13 mouse cellular contexts compared by ENCODE assay signal in the genomic region with DNA sequence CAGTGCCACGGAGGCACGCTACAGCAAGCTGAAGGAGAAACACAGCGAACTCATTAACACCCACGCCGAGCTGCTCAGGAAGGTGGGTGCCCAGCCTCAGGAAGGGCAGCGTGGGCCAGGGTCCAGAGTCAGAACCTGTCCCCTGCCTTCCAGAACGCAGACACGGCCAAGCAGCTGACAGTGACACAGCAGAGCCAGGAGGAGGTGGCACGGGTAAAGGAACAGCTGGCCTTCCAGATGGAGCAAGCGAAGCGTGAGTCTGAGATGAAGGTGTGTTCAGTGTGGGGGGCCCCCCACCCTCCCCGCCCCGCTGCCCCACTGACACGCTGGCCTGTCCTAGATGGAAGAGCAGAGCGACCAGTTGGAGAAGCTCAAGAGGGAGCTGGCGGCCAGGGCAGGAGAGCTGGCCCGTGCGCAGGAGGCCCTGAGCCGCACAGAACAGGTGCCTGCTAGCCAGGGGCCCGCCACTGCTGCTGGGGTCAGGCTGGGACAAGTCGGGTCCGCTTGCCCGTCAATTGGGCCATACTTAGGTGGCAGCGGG. TPM values are rescaled to one million over a fixed set of nuclear protein-coding genes. Genes with fewer than 3 reads are reported as not detected.
DNase-seq lines count a peak whose midpoint lies in the region; ATAC-seq and TF ChIP-seq lines count a peak whose summit lies in the region.
"Had no signal": no experiment of that assay in that cellular context is flagged by ENCODE, and none has a peak within 500 bp of the region (broad histone marks: within the 10 kb centered on the region; RNA-seq: fewer than 3 reads in every experiment).

No protein-coding gene starts in this region.

- no peak for DNase-seq in heart, embryonic 10.5 days (ENCODE audit: low spot score)
- no peak for DNase-seq in heart, adult 9 months (ENCODE audit: low spot score in 2 of 2)
- peak; percentile 61 to 63 for DNase-seq in cerebellum, adult 18-20 months
- DNase-seq in spleen, postnatal 36 days (ENCODE audit: low spot score in 2 of 2): no peak
- no peak for DNase-seq in frontal cortex, postnatal 36 days (ENCODE audit: low spot score in 2 of 2)
- DNase-seq in embryo, embryonic 9.5 days (ENCODE audit: extremely low spot score): no peak
- DNase-seq: lung, adult 18-20 months; thymus, adult 2 months had no signal

- H3K36me3 ChIP-seq in heart, embryonic 10.5 days: no peaks in the 10 kb centered on the region; the same call in 1 of the 2 replicates
- H3K36me3 ChIP-seq in E14TG2a.4 (ENCODE audit: insufficient read depth, low read length): peaks cover 14% of the 10 kb centered on the region
- H3K36me3 ChIP-seq in hindbrain, embryonic 12.5 days: 0 out of 2 replicates have a peak, but pooled peaks cover 3% of the 10 kb centered on the region

- no peak for ATAC-seq in hindbrain, embryonic 12.5 days (ENCODE audit: low FRiP score)
- ATAC-seq: intestine, embryonic 15.5 days had no signal

- H3K9me3 ChIP-seq in heart, embryonic 10.5 days: no peaks in the 10 kb centered on the region
- no peaks in the 10 kb centered on the region for H3K9me3 ChIP-seq in E14TG2a.4 (ENCODE audit: low read length)
- H3K9me3 ChIP-seq in hindbrain, embryonic 12.5 days (replicated peaks): no peaks in the 10 kb centered on the region
- H3K9me3 ChIP-seq: intestine, embryonic 15.5 days; limb, embryonic 12.5 days; megakaryocyte, embryonic 14.5 days had no signal

- H3K27me3 ChIP-seq in heart, embryonic 10.5 days (ENCODE audit: insufficient read depth, poor library complexity, severe bottlenecking): peaks cover 10% of the 10 kb centered on the region; the same call in 1 of the 2 replicates
- H3K27me3 ChIP-seq in E14TG2a.4 (ENCODE audit: insufficient read depth, low read length): peaks cover 31% of the 10 kb centered on the region
- H3K27me3 ChIP-seq in hindbrain, embryonic 12.5 days: peaks cover 3% of the 10 kb centered on the region
- H3K27me3 ChIP-seq: intestine, embryonic 15.5 days; limb, embryonic 12.5 days had no signal

- H3K4me1 ChIP-seq in heart, embryonic 10.5 days: peaks cover 68% of the 10 kb centered on the region
- H3K4me1 ChIP-seq in E14TG2a.4 (replicated peaks; ENCODE audit: low read depth, low read length): peaks cover 68% of the 10 kb centered on the region
- H3K4me1 ChIP-seq in hindbrain, embryonic 12.5 days: peaks cover 12% of the 10 kb centered on the region
- H3K4me1 ChIP-seq: limb, embryonic 12.5 days had no signal

- no peak overlapping the region for H3K4me3 ChIP-seq in heart, embryonic 10.5 days
- H3K4me3 ChIP-seq in E14TG2a.4 (replicated peaks; ENCODE audit: low read length): peak overlapping the region; percentile 67
- no peak overlapping the region for H3K4me3 ChIP-seq in hindbrain, embryonic 12.5 days
- H3K4me3 ChIP-seq: intestine, embryonic 15.5 days; limb, embryonic 12.5 days; megakaryocyte, embryonic 14.5 days had no signal

- WGBS in heart, embryonic 10.5 days: 86% methylated on average over 24 of the region's 24 CpGs
- WGBS in hindbrain, embryonic 12.5 days: 82% methylated on average over 24 of the region's 24 CpGs

- no peak overlapping the region for H3K4me2 ChIP-seq in hindbrain, embryonic 12.5 days (replicated peaks)
- H3K4me2 ChIP-seq: intestine, embryonic 15.5 days; limb, embryonic 12.5 days had no signal

- peak overlapping the region; percentile 52 for H3K27ac ChIP-seq in heart, embryonic 10.5 days
- H3K27ac ChIP-seq in hindbrain, embryonic 12.5 days: 0 out of 2 replicates have a peak overlapping the region, but pooled peaks have one; percentile 18
- H3K27ac ChIP-seq: intestine, embryonic 15.5 days; limb, embryonic 12.5 days had no signal

- H3K9ac ChIP-seq in hindbrain, embryonic 12.5 days: no peak overlapping the region
- H3K9ac ChIP-seq: intestine, embryonic 15.5 days; limb, embryonic 12.5 days had no signal

- TF ChIP-seq CTCF in E14TG2a.4 (conservative IDR thresholded peaks at IDR 0.05; ENCODE audit: low read length): no peak

RNA-seq across cellular contexts. Expression of a gene that starts 23.9 kb away (rescaled TPM):
- polyA plus RNA-seq in heart, embryonic 10.5 days (2016; fragmentation: Nextera tagmentation; extraction: Ambion mirVana): 6.5 and 8.4 TPM in 2 replicates
- 14.4 and 20.4 TPM in 2 replicates for polyA plus RNA-seq in hindbrain, embryonic 12.5 days (2016; fragmentation: Nextera tagmentation; extraction: Ambion mirVana)

RNA-seq across cellular contexts. Expression of a gene that starts 34.8 kb away (rescaled TPM):
- 54.0 and 61.4 TPM in 2 replicates for polyA plus RNA-seq in heart, embryonic 10.5 days (2016; fragmentation: Nextera tagmentation; extraction: Ambion mirVana)
- 70.8 and 78.6 TPM in 2 replicates for polyA plus RNA-seq in hindbrain, embryonic 12.5 days (2016; fragmentation: Nextera tagmentation; extraction: Ambion mirVana)

Comparison
In these comparisons a context has a peak if more than half of its experiments do, and no peak if none do; other contexts are left out.
1. DNase-seq: peak in cerebellum, adult 18-20 months (2 of 2); none in heart, embryonic 10.5 days (single experiment), heart, adult 9 months (0 of 2), spleen, postnatal 36 days (0 of 2), frontal cortex, postnatal 36 days (0 of 2) and embryo, embryonic 9.5 days (single experiment).